Mouse (Mus musculus) layer of hippocampus, adult 9-10 months (tissue): ENCODE measurements around the gene Hlx.

Experiments
- DNase-seq: peaks from one replicate; pipeline ENCODE4 v3.0.0; 2022; ENCODE audit warnings: low spot score

The Hlx gene

GRCm38 (mm10) chr1:184733300-184734066, 1.1 kb upstream of the Hlx start:
- no peak for DNase-seq

GRCm38 (mm10) chr1:184731644-184732545, 524 bp downstream of the Hlx start:
- no peak for DNase-seq

GRCm38 (mm10) chr1:184731091-184731640, 1.3 kb downstream of the Hlx start:
- DNase-seq: no peak

- no peak for DNase-seq
These were observed 1.9 kb downstream of the Hlx start for GRCm38 (mm10) chr1:184730453-184731013.

GRCm38 (mm10) chr1:184729357-184730140, 2.9 kb downstream of the Hlx start:
- no peak for DNase-seq

- no peak for DNase-seq
These were observed 3.8 kb downstream of the Hlx start for GRCm38 (mm10) chr1:184728561-184729115.

- no peak for DNase-seq
These were observed 4.8 kb downstream of the Hlx start for GRCm38 (mm10) chr1:184727401-184728265.

- no peak for DNase-seq
These were observed 5.7 kb downstream of the Hlx start for GRCm38 (mm10) chr1:184726576-184727300.

- DNase-seq: no peak
These were observed 7.1 kb downstream of the Hlx start for GRCm38 (mm10) chr1:184725318-184725790.

GRCm38 (mm10) chr1:184724551-184725317, 7.7 kb downstream of the Hlx start:
- DNase-seq: no peak

GRCm38 (mm10) chr1:184723899-184724298, 8.5 kb downstream of the Hlx start:
- no peak for DNase-seq

GRCm38 (mm10) chr1:184721121-184721520, 11.3 kb downstream of the Hlx start:
- no peak for DNase-seq

GRCm38 (mm10) chr1:184720162-184721025, 12.0 kb downstream of the Hlx start:
- no peak for DNase-seq

- no peak for DNase-seq
These were observed 13.9 kb downstream of the Hlx start for GRCm38 (mm10) chr1:184718261-184719120.

GRCm38 (mm10) chr1:184717691-184718200, 14.7 kb downstream of the Hlx start:
- DNase-seq: no peak

- no peak for DNase-seq
These were observed 15.3 kb downstream of the Hlx start for GRCm38 (mm10) chr1:184717016-184717568.
